19 mouse cellular contexts compared by ENCODE assay signal in the genomic region with DNA sequence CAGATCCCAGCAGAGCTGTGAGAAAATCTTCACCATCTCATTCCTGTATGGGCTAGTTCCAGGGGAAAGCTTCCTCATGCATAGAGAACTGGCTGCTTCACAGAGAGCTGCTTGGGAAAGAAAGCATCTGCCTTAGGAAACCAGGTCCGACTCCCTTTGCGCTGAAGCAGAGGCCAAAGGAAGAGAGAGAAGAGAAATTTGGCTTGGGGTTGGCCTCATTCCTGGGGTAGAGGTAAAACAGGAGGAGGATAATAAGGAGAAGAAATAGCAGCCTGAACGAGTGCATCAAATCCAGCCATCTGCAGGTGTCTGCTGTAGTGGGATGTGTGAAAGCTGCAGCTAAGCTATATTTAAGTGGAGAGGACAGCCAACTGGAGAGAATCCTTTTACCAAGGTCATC.
DNase-seq lines count a peak whose midpoint lies in the region; ATAC-seq and TF ChIP-seq lines count a peak whose summit lies in the region.
"Had no signal": no experiment of that assay in that cellular context is flagged by ENCODE, and none has a peak within 500 bp of the region (broad histone marks: within the 10 kb centered on the region; RNA-seq: fewer than 3 reads in every experiment).

No protein-coding gene starts in this region.

- TF ChIP-seq CTCF in thymus, adult 2 months (IDR thresholded peaks at IDR 0.05; ENCODE audit: borderline replicate concordance, control insufficient read depth, extremely low read depth, insufficient read depth, low read length, poor library complexity): no peak

- H3K36me3 ChIP-seq in midbrain, embryonic 11.5 days (ENCODE audit: control insufficient read depth, insufficient read depth, low read length): no peaks in the 10 kb centered on the region
- H3K36me3 ChIP-seq in thymus, adult 2 months (ENCODE audit: control insufficient read depth, insufficient read depth, low read length): no peaks in the 10 kb centered on the region
- H3K36me3 ChIP-seq: embryonic facial prominence, embryonic 10.5 days; heart, embryonic 13.5 days; limb, embryonic 15.5 days had no signal

- WGBS in midbrain, embryonic 11.5 days: 90% methylated on average over 3 of the region's 3 CpGs
- WGBS in thymus, adult 2 months: 89% methylated on average over 3 of the region's 3 CpGs

- no peak overlapping the region for H3K4me3 ChIP-seq in midbrain, embryonic 11.5 days (ENCODE audit: low read depth, low read length)
- no peak overlapping the region for H3K4me3 ChIP-seq in thymus, adult 2 months (ENCODE audit: control insufficient read depth, insufficient read depth, low read length)
- H3K4me3 ChIP-seq: embryonic facial prominence, embryonic 10.5 days; erythroblast, embryonic 14.5 days; heart, embryonic 13.5 days; limb, embryonic 15.5 days had no signal

- no peaks in the 10 kb centered on the region; the same call in 1 of the 2 replicates for H3K4me1 ChIP-seq in midbrain, embryonic 11.5 days (ENCODE audit: control insufficient read depth, insufficient read depth, low read length)
- no peaks in the 10 kb centered on the region for H3K4me1 ChIP-seq in thymus, adult 2 months (replicated peaks; ENCODE audit: control insufficient read depth, insufficient read depth, low read length)
- H3K4me1 ChIP-seq: embryonic facial prominence, embryonic 10.5 days; heart, embryonic 13.5 days; limb, embryonic 15.5 days had no signal

- no peak for ATAC-seq in midbrain, embryonic 11.5 days (ENCODE audit: low FRiP score)
- ATAC-seq: hindbrain, postnatal 0 days; liver, postnatal 0 days had no signal

- H3K9me3 ChIP-seq in midbrain, embryonic 11.5 days (ENCODE audit: control insufficient read depth, low read length): no peaks in the 10 kb centered on the region
- H3K9me3 ChIP-seq: embryonic facial prominence, embryonic 10.5 days; heart, embryonic 13.5 days; limb, embryonic 15.5 days had no signal

- intact Hi-C loops in left cerebral cortex, postnatal 25 days (cut with DNase I): no loop called here

- H3K27me3 ChIP-seq in midbrain, embryonic 11.5 days (ENCODE audit: control insufficient read depth, insufficient read depth, low read length): no peaks in the 10 kb centered on the region
- H3K27me3 ChIP-seq in thymus, adult 2 months (ENCODE audit: control insufficient read depth, insufficient read depth, low read length): no peaks in the 10 kb centered on the region
- H3K27me3 ChIP-seq: heart, embryonic 13.5 days; limb, embryonic 15.5 days had no signal

- H3K9ac ChIP-seq in midbrain, embryonic 11.5 days (ENCODE audit: low read length): no peak overlapping the region
- H3K9ac ChIP-seq: heart, embryonic 13.5 days; limb, embryonic 15.5 days; liver, postnatal 0 days had no signal

- peak; percentile 57 for DNase-seq in right cerebral cortex, adult 18-20 months
- no peak for DNase-seq in right cerebral cortex, postnatal 4 days
- peak; percentile 24 to 42 for DNase-seq in frontal cortex, adult 2 months (ENCODE audit: extremely low spot score in 1 of 2, low spot score in 1 of 2)
- DNase-seq in left cerebral cortex, postnatal 25 days (ENCODE audit: low spot score in 2 of 2): peak; percentile 39 to 86
- no peak for DNase-seq in T-cell, adult 2 months (ENCODE audit: low spot score)
- DNase-seq in midbrain, embryonic 11.5 days (ENCODE audit: low spot score, missing footprints): no peak
- no peak for DNase-seq in thymus, adult 2 months
- DNase-seq: adrenal gland, postnatal 25 days; heart, postnatal 4 days; kidney, adult 2 months; kidney, postnatal 4 days; liver, postnatal 0 days; lung, postnatal 36 days; midbrain, embryonic 14.5 days had no signal

- no peak for TF ChIP-seq POLR2A in thymus, adult 2 months (IDR thresholded peaks at IDR 0.05; ENCODE audit: control insufficient read depth, extremely low read depth, insufficient read depth, low read length, poor library complexity)

- H3K4me2 ChIP-seq in midbrain, embryonic 11.5 days: no peak overlapping the region
- H3K4me2 ChIP-seq: heart, embryonic 13.5 days; limb, embryonic 15.5 days had no signal

- no peak overlapping the region for H3K27ac ChIP-seq in midbrain, embryonic 11.5 days (ENCODE audit: low read depth, low read length)
- no peak overlapping the region for H3K27ac ChIP-seq in thymus, adult 2 months (ENCODE audit: control insufficient read depth, insufficient read depth, low read length)
- H3K27ac ChIP-seq: embryonic facial prominence, embryonic 10.5 days; heart, embryonic 13.5 days; hindbrain, postnatal 0 days; limb, embryonic 15.5 days had no signal

Comparison
In these comparisons a context has a peak if more than half of its experiments do, and no peak if none do; other contexts are left out.
1. DNase-seq: peak in right cerebral cortex, adult 18-20 months (single experiment), frontal cortex, adult 2 months (2 of 2) and left cerebral cortex, postnatal 25 days (2 of 2); none in right cerebral cortex, postnatal 4 days (single experiment), T-cell, adult 2 months (single experiment), midbrain, embryonic 11.5 days (single experiment) and thymus, adult 2 months (single experiment).